Mouse (Mus musculus) MEL (cell line): ENCODE data around the gene Slc25a25. TPM values are rescaled to one million over a fixed set of nuclear protein-coding genes. Genes with fewer than 3 reads are reported as not detected.
A peak's percentile ranks its signal among the peaks of the same experiment; 100 is the strongest.

Experiments used
- DNase-seq: peaks from one replicate; pipeline ENCODE4 v3.0.0; 2011; ENCODE audit warnings: low read depth, low spot score
- H3K27ac ChIP-seq: 2 replicates; pipeline ENCODE4 v1.5.1; 2012; ENCODE audit warnings: low read depth, mild to moderate bottlenecking, control low read depth, low read length, moderate library complexity; ENCODE audit not compliant: control insufficient read depth
- H3K27me3 ChIP-seq, 2 experiments: fragments of 150-350 bp in 1 of 2; sonication (generic) in 1 of 2; 2 replicates each; pipeline ENCODE4 v1.6.1; 2012; ENCODE audit warnings: low read length in 2 of 2, mild to moderate bottlenecking in 2 of 2, improper control_type of control experiment in 1 of 2, moderate library complexity in 1 of 2; ENCODE audit not compliant: insufficient read depth in 2 of 2, control insufficient read depth in 1 of 2
- H3K36me3 ChIP-seq, 2 experiments: 2 replicates each; pipeline ENCODE4 v1.6.1; 2012 to 2014; ENCODE audit warnings: low read length in 2 of 2, improper control_type of control experiment in 1 of 2, inconsistent platforms in 1 of 2, mild to moderate bottlenecking in 1 of 2; ENCODE audit not compliant: insufficient read depth in 2 of 2, control insufficient read depth in 1 of 2
- H3K4me1 ChIP-seq, 2 experiments: fragments of 150-350 bp in 1 of 2; sonication (generic) in 1 of 2; 2 replicates each; pipeline ENCODE4 v1.6.1; 2012; ENCODE audit warnings: low read length in 2 of 2, improper control_type of control experiment in 1 of 2, mild to moderate bottlenecking in 1 of 2; ENCODE audit not compliant: insufficient read depth in 2 of 2, control insufficient read depth in 1 of 2
- H3K4me3 ChIP-seq, 2 experiments: fragments of 150-350 bp in 1 of 2; sonication (generic) in 1 of 2; 2 replicates each; pipeline ENCODE4 v1.5.1; 2012; ENCODE audit warnings: low read depth in 2 of 2, low read length in 2 of 2, mild to moderate bottlenecking in 2 of 2, moderate library complexity in 2 of 2, control low read depth in 1 of 2, improper control_type of control experiment in 1 of 2; ENCODE audit not compliant: control insufficient read depth in 1 of 2, insufficient read depth in 1 of 2
- H3K79me2 ChIP-seq: 2 replicates; pipeline ENCODE4 v1.6.1; 2012; ENCODE audit warnings: mild to moderate bottlenecking, low read length, moderate library complexity; ENCODE audit not compliant: control insufficient read depth, poor library complexity, insufficient read depth
- H3K9ac ChIP-seq: 2 replicates; pipeline ENCODE4 v1.6.1; 2012; ENCODE audit warnings: low read depth, mild to moderate bottlenecking, control low read depth, low read length, moderate library complexity; ENCODE audit not compliant: control insufficient read depth, poor library complexity, severe bottlenecking
- H3K9me3 ChIP-seq: fragments of 150-350 bp; sonication (generic); replicated peaks from 2 replicates; pipeline ENCODE4 v1.6.1; 2012; ENCODE audit warnings: mild to moderate bottlenecking, low read length, improper control_type of control experiment, moderate library complexity; ENCODE audit not compliant: insufficient read depth
- CHD1 ChIP-seq: IDR thresholded peaks from 2 replicates; pipeline ENCODE4 v1.6.1; 2012; ENCODE audit warnings: low read depth, mild to moderate bottlenecking, inconsistent platforms, low read length, improper control_type of control experiment
- CTCF ChIP-seq, 3 experiments: IDR thresholded peaks in 2 of 3; conservative IDR thresholded peaks in 1 of 3; 2 replicates each; pipeline ENCODE4 v1.5.1; 2011 to 2012; ENCODE audit warnings: low read length in 3 of 3, low read depth in 2 of 3, mild to moderate bottlenecking in 2 of 3, improper control_type of control experiment in 1 of 3, inconsistent platforms in 1 of 3, mixed read lengths in 1 of 3, moderate library complexity in 1 of 3; ENCODE audit not compliant: control insufficient read depth in 1 of 3, insufficient read depth in 1 of 3, poor library complexity in 1 of 3, severe bottlenecking in 1 of 3
- E2F4 ChIP-seq: IDR thresholded peaks from 2 replicates; pipeline ENCODE4 v1.6.1; 2011; ENCODE audit warnings: low read depth, low read length, improper control_type of control experiment, borderline replicate concordance
- ETS1 ChIP-seq: IDR thresholded peaks from 2 replicates; pipeline ENCODE4 v1.6.1; 2012; ENCODE audit warnings: low read depth, mild to moderate bottlenecking, inconsistent platforms, low read length, improper control_type of control experiment, moderate library complexity
- KAT2A ChIP-seq: conservative IDR thresholded peaks from 2 replicates; pipeline ENCODE4 v1.6.1; 2012; ENCODE audit warnings: low read depth, low read length, improper control_type of control experiment, inconsistent platforms
- MAFK ChIP-seq: IDR thresholded peaks from 2 replicates; pipeline ENCODE4 v1.6.1; 2011; ENCODE audit warnings: low read depth, mild to moderate bottlenecking, low read length, improper control_type of control experiment, borderline replicate concordance
- MAZ ChIP-seq: IDR thresholded peaks from 2 replicates; pipeline ENCODE4 v1.6.1; 2012; ENCODE audit warnings: low read depth, mild to moderate bottlenecking, inconsistent platforms, low read length, improper control_type of control experiment
- MYC ChIP-seq: IDR thresholded peaks from 2 replicates; pipeline ENCODE4 v1.6.1; 2011; ENCODE audit warnings: low read depth, mild to moderate bottlenecking, low read length, improper control_type of control experiment, moderate library complexity
- POLR2A ChIP-seq, 2 experiments: IDR thresholded peaks; 2 replicates each; pipeline ENCODE4 v1.6.1; 2011 to 2012; ENCODE audit warnings: low read length in 2 of 2, mild to moderate bottlenecking in 2 of 2, control low read depth in 1 of 2, improper control_type of control experiment in 1 of 2, low read depth in 1 of 2, moderate library complexity in 1 of 2; ENCODE audit not compliant: control insufficient read depth in 1 of 2, insufficient read depth in 1 of 2, poor library complexity in 1 of 2
- POLR2AphosphoS2 ChIP-seq: IDR thresholded peaks from 2 replicates; pipeline ENCODE4 v1.6.1; 2011; ENCODE audit warnings: low read length, improper control_type of control experiment
- RAD21 ChIP-seq: IDR thresholded peaks from 2 replicates; pipeline ENCODE4 v1.6.1; 2011; ENCODE audit warnings: mild to moderate bottlenecking, low read depth, low read length, improper control_type of control experiment
- SIN3A ChIP-seq: IDR thresholded peaks from 2 replicates; pipeline ENCODE4 v1.6.1; 2012; ENCODE audit warnings: low read length, improper control_type of control experiment, inconsistent platforms
- TBP ChIP-seq: IDR thresholded peaks from 2 replicates; pipeline ENCODE4 v1.8.0; 2011; ENCODE audit warnings: low read depth, low read length, improper control_type of control experiment
- TCF12 ChIP-seq: IDR thresholded peaks from 2 replicates; pipeline ENCODE4 v1.6.1; 2014; ENCODE audit warnings: low read depth, mild to moderate bottlenecking, inconsistent platforms, low read length, improper control_type of control experiment, moderate library complexity
- USF2 ChIP-seq, 2 experiments: IDR thresholded peaks; 2 replicates each; pipeline ENCODE4 v1.6.1; 2011 to 2012; ENCODE audit warnings: improper control_type of control experiment in 2 of 2, low read length in 2 of 2, borderline replicate concordance in 1 of 2, inconsistent platforms in 1 of 2, low read depth in 1 of 2, mild to moderate bottlenecking in 1 of 2; ENCODE audit not compliant: insufficient read depth in 1 of 2
- ZC3H11A ChIP-seq: IDR thresholded peaks from 2 replicates; pipeline ENCODE4 v1.6.1; 2012; ENCODE audit warnings: low read depth, mild to moderate bottlenecking, inconsistent platforms, low read length, improper control_type of control experiment
- ZMIZ1 ChIP-seq: IDR thresholded peaks from 2 replicates; pipeline ENCODE4 v1.6.1; 2012; ENCODE audit warnings: low read depth, mild to moderate bottlenecking, inconsistent platforms, low read length, improper control_type of control experiment, moderate library complexity
- polyA plus RNA-seq, 2 experiments: library from polyadenylated mRNA; stranded (reverse) in 1 of 2; unstranded in 1 of 2; fragments of >175 nt in 1 of 2; fragments of >200 nt in 1 of 2; gene quantifications; 2 replicates each; pipeline versions ENCODE4 v1.2.1 to v1.2.4; 2012; ENCODE audit warnings: low replicate concordance in 2 of 2, low read depth in 1 of 2; ENCODE audit not compliant: insufficient read length in 2 of 2, insufficient read depth in 1 of 2, missing spikeins in 1 of 2
- total RNA-seq: library from RNA; depleted of rRNA; stranded (reverse); fragments of 300-350 nt; gene quantifications from 2 replicates; pipeline ENCODE4 v1.2.3, GENCODE M21; 2012

Slc25a25 gene
- total and polyA plus RNA-seq, 3 experiments = 22.3 to 32.5 TPM; not detected in 1

DNA sequence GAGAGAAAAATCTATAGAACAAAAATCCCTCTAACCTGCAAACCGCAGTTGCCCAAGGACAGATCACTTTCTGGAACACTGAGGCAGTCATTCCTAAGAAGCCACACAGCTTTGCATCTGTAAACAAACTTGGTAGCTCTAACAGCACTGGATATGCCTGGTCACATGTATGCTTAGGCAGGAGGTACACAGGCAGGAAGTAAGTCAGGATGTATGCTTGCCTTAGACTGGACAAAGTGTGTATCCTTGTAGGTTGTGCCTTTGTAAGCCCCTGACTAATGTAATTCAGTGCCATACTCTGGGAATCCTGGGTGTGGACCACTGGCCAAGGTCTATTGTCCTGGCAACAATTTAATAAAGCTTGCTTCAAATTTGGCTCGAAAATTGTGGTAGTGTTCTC, 12.5 kb upstream of the Slc25a25 start:
- H3K4me1 ChIP-seq = peaks cover 9 to 14% of the 10 kb centered on the region in 2 experiments
- no peak for DNase-seq
- H3K9me3 ChIP-seq = no peaks in the 10 kb centered on the region
- no peak overlapping the region for H3K4me3 ChIP-seq
- H3K9ac ChIP-seq = no peak overlapping the region
- no peaks in the 10 kb centered on the region for H3K79me2 ChIP-seq
- TF ChIP-seq TCF12 = no peak
- TF ChIP-seq E2F4 = no peak
- no peak for TF ChIP-seq ZMIZ1
- no peak for TF ChIP-seq POLR2AphosphoS2
- TF ChIP-seq MYC = no peak
- TF ChIP-seq MAZ = no peak
- no peak for TF ChIP-seq CHD1
- no peak for TF ChIP-seq ETS1
- no peak for TF ChIP-seq CTCF (IDR thresholded peaks at IDR 0.05 in 2 of 3, conservative IDR thresholded peaks at IDR 0.05 in 1 of 3; ENCODE audit: control insufficient read depth in 1 of 3, insufficient read depth in 1 of 3, low read depth in 2 of 3, low read length in 3 of 3, poor library complexity in 1 of 3, severe bottlenecking in 1 of 3)
- TF ChIP-seq SIN3A = no peak
- no peak for TF ChIP-seq KAT2A
- TF ChIP-seq ZC3H11A = no peak
- TF ChIP-seq POLR2A (IDR thresholded peaks at IDR 0.05; ENCODE audit: control insufficient read depth in 1 of 2, insufficient read depth in 1 of 2, low read depth in 1 of 2, low read length in 2 of 2, poor library complexity in 1 of 2) = no peak
- no peaks in the 10 kb centered on the region for H3K27me3 ChIP-seq
- peaks cover 0 to 13% of the 10 kb centered on the region in 2 experiments; a peak in 2 of 4 replicates for H3K36me3 ChIP-seq
- peak overlapping the region; percentile 24; the same call in 1 of the 2 replicates for H3K27ac ChIP-seq

DNA sequence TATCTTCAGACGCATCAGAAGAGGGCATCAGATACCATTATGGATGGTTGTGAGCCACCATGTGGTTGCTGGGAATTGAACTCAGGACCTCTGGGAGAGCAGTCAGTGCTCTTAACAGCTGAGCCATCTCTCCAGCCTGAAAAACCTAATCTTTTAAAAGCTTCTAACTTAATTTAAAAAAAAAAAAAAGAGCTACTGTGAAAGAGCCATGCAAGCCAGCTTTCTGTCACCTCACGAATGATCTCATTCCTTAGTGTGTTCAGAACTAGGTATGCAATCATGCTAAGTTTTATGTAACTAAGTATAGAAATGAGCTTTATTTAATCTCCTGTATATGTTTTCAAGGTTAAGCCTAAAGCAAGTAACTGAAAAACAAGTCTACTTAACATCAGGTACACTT, 8.4 kb upstream of the Slc25a25 start:
- Histone ChIP-seq H3K27ac (no peak overlapping the region), H3K4me3 (no peak overlapping the region), H3K9ac (no peak overlapping the region), H3K27me3 (no peaks in the 10 kb centered on the region)
- TF ChIP-seq USF2 (IDR thresholded peaks at IDR 0.05; ENCODE audit: borderline replicate concordance in 1 of 2, insufficient read depth in 1 of 2, low read depth in 1 of 2, low read length in 2 of 2) = no peak
- TF ChIP-seq RAD21 = no peak
- TF ChIP-seq TBP = 0 out of 2 replicates have a peak, but pooled peaks have one; percentile 31
- no peak for TF ChIP-seq MAFK
- TF ChIP-seq, all 39 proteins: peak for 1
- H3K36me3 ChIP-seq = peaks cover 0 to 10% of the 10 kb centered on the region in 2 experiments; a peak in 2 of 4 replicates
- no peaks in the 10 kb centered on the region for H3K79me2 ChIP-seq
- no peak for DNase-seq
- peaks cover 4 to 8% of the 10 kb centered on the region in 2 experiments for H3K4me1 ChIP-seq
- no peaks in the 10 kb centered on the region for H3K9me3 ChIP-seq
